In the genomic region with DNA sequence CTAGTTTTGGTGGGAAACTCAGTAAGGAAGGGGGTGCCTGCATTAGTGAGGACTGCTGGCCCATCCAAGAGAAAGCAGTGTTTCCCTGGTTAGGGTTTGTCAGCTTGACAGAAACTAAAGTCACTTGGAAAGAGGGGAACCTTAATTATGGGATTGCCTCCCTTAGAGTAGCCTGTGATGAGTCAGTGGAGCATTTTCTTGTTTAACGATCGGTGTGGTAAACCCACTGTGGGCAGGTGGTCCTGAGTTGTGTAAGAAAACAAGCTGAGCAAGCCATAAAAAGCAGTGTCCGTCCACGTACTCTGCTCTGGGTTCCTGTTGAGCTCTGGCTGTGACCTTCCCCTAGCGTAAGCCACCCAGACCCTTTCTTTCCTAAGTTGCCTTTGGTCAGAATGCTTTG, we compare ENCODE assay signal across 17 mouse cellular contexts.
"Had no signal": no experiment of that assay in that cellular context is flagged by ENCODE, and none has a peak within 500 bp of the region (broad histone marks: within the 10 kb centered on the region; RNA-seq: fewer than 3 reads in every experiment).

No protein-coding gene starts in this region.

- H3K36me3 ChIP-seq: kidney, embryonic 15.5 days; limb, embryonic 13.5 days; midbrain, embryonic 10.5 days; midbrain, embryonic 13.5 days had no signal

- H3K9me3 ChIP-seq: kidney, embryonic 15.5 days; limb, embryonic 13.5 days; megakaryocyte, embryonic 14.5 days; midbrain, embryonic 10.5 days; midbrain, embryonic 13.5 days had no signal

- H3K27me3 ChIP-seq: kidney, embryonic 15.5 days; limb, embryonic 13.5 days; midbrain, embryonic 13.5 days had no signal

- ATAC-seq: lung, postnatal 0 days had no signal

- H3K27ac ChIP-seq: left cerebral cortex, adult 2 months had no signal

- DNase-seq: kidney, adult 8-10 months; kidney, postnatal 10 days; kidney, postnatal 36 days; layer of hippocampus, postnatal 36 days; liver; lung, adult 2 months; lung, postnatal 36 days; thymus, adult 2 months; thymus, postnatal 14 days; thymus, postnatal 4 days had no signal
